Mouse (Mus musculus) naive thymus-derived CD4-positive, alpha-beta T cell, adult 2 months (primary cell): Measurements from ENCODE around the gene Atp1a3.

Experiments used
- DNase-seq: peaks from one replicate; pipeline ENCODE4 v3.0.0-alpha.2; 2011; ENCODE audit warnings: low read depth

Atp1a3 gene

GRCm38 (mm10) chr7:25003820-25004388 lies 1.9 kb downstream of the Atp1a3 start:
- DNase-seq = no peak

DNA sequence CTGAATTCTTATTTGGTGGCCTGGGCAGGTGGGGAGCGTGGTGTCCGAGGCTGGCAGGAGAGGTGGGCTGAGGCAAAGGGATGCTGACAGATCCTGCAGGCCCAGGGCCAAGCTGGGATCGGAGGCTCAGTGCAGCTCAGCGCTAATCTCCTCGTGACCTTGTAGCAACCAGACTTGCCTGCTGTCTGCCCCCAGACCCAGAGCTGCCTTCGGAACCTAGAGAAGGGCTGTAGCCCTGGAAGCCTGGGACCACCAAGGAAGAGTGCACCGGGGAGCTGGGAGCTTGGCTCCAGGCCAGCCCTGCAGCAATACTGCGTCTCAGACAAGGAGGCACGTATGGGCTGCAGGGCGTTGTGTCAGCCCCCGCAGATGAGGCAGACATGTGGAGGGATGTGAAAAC lies 2.5 kb downstream of the Atp1a3 start:
- no peak for DNase-seq

DNA sequence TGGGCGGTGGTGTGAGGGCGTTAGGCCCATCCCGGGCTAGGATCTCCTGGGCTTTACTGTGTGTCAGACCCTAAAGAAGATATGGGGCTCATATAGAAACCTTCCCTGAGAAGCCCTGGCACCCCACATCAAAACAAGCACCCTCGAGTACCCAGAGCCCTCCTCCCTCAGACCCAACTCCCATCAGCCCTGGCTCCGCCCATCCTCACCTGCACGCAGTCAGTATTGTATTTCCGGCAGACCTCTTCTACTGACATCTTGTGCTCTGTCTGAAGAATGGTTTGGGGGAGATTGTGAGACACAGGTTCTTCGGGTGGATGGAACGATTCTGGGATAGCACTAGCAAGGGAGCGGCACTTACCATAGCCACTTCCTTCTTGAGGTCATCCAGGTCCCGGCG lies 5.0 kb downstream of the Atp1a3 start:
- DNase-seq = peak; percentile 75

- peak; percentile 63 for DNase-seq
Measured at GRCm38 (mm10) chr7:25000211-25000610, 5.5 kb downstream of the Atp1a3 start.

GRCm38 (mm10) chr7:24993081-24993480 lies 12.7 kb downstream of the Atp1a3 start:
- no peak for DNase-seq

- DNase-seq = no peak
Measured at GRCm38 (mm10) chr7:24990478-24990877, 15.3 kb downstream of the Atp1a3 start.

GRCm38 (mm10) chr7:24987941-24988340 lies 17.8 kb downstream of the Atp1a3 start:
- DNase-seq = no peak

GRCm38 (mm10) chr7:24985799-24986198 lies 20.0 kb downstream of the Atp1a3 start:
- no peak for DNase-seq

DNA sequence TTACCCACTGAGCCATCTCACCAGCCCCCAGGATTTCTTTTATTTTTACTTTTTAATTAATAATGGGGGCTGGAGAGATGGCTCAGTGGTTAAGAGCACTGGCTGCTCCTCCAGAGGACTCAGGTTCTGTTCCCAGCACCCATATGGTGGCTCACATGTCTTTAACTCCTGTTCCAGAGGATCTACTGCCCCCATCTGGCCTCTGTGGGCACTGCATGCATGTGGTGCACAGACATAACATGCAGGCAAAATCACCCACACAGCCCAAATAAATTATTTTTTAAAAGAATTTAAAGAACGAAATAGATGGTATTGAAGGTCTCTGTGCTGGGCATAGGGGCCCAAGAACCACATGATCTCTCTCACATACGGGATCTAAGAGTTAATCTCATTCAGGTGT lies 21.5 kb downstream of the Atp1a3 start:
- no peak for DNase-seq

DNA sequence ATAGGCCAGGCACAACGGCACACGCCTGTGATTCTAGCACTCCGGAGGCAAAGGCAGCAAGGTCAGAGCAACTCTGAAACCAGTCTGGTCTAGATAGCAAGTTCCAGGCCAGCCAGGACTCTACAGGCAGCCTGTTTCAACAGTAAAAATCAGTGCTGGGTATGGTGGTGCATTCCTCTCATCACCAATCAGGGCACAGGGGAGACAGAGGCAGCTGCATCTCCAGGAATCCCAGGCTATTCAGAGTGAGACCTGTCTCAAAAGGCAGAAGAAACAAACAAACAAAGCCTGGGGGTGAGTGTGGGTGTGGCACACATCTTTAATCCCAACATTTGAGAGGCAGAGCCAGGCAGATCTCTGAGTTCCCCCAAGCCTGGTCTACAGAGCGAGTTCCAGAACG lies 22.4 kb downstream of the Atp1a3 start:
- no peak for DNase-seq

DNA sequence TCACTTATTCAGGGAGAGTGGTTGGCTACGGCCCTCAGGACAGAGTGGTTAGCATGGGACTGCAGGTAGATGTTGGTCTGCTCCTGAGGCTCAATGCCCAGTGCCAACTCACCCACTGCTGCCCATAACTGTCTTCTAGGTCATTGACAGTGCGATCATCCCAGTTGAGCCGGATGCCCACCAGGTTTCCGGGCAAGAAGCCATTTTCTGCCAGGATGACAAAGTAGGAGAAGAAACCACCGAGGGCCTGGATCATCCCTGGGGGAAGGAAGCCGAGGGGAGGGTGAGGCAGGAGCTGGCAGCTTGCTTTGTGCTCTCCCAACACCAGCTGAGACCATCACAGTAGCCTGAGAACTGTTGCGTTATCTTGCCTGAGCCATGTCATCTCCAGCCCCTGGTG lies 25.3 kb downstream of the Atp1a3 start:
- no peak for DNase-seq

DNA sequence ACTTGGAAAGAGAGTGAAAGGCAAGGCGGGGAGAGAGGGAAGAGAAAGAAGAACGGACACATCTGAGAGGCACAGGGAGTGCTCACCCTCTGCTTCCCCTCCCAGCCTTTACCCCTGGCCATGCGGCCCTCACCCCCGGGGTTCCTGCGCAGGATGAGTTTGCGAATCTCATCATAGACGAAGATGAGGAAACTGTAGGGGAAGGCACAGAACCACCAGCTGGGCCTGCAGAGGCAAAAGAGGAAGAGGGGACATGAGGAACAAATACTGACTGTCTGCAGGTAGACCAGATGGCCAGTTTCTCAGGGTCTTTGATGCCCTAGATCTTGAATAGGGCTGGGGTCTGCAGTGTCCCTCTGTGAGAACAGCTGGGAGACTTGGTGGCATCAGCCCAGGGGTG lies 27.0 kb downstream of the Atp1a3 start:
- DNase-seq = no peak

DNA sequence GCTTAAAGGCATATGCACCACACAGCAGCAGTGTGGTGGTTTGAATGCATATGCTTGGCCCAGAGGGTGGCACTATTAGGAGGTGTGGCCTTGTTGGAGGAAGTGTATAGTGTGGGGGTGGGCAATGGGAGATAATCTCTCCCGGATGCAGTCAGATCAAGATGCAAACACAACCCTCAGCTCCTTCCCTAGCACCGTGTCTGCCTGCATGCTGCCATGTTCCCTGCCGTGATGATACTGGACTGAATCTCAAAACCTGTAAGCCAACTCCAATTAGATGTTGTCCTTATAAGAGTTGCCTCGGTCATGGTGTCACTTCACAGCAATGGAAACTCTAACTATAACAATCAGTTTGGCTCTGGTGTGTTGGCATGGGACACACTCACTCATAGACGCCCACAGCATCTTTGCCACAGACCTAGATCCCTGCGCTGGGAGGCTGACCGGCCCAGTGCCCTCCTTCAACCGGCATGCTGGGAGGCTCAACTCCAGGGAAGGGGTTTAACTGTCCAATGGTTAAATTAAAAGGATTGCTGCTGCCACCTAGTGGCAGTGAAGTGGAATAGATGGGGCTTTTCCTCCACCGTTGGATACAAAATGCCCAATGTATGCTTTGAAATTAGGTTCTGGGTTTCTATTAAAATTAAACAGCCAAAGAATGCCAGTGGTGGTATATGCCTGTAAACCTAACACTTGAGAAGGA lies 30.7 kb downstream of the Atp1a3 start:
- peak; percentile 81 for DNase-seq

DNA sequence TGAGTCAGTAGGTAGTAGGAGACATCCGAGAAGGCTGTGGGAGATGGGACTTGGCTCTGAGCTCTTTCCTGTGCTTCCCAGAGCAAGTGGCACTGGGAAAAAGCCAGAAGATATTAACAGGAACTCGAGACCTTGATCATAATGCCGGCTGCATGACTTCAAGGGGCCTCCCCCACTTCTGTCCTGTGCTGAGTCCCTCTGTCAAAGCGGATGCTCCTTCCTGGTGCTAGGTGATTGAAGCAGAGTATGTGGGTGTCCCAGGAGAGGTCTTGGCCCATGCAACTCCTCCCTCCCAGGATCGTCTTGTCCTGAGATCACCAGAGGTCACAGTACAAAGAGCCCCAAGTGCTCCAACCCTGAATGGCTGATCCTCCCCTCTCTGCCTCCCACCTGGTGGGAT lies 31.9 kb downstream of the Atp1a3 start:
- DNase-seq = no peak

GRCm38 (mm10) chr7:24973208-24973607 lies 32.5 kb downstream of the Atp1a3 start:
- DNase-seq = no peak

GRCm38 (mm10) chr7:24971972-24972893 lies 33.5 kb downstream of the Atp1a3 start, which contains the start of gene Rabac1:
TSS of gene Rabac1 (minus strand) at chr7:24972754.
- DNase-seq = peak; percentile 94

DNA sequence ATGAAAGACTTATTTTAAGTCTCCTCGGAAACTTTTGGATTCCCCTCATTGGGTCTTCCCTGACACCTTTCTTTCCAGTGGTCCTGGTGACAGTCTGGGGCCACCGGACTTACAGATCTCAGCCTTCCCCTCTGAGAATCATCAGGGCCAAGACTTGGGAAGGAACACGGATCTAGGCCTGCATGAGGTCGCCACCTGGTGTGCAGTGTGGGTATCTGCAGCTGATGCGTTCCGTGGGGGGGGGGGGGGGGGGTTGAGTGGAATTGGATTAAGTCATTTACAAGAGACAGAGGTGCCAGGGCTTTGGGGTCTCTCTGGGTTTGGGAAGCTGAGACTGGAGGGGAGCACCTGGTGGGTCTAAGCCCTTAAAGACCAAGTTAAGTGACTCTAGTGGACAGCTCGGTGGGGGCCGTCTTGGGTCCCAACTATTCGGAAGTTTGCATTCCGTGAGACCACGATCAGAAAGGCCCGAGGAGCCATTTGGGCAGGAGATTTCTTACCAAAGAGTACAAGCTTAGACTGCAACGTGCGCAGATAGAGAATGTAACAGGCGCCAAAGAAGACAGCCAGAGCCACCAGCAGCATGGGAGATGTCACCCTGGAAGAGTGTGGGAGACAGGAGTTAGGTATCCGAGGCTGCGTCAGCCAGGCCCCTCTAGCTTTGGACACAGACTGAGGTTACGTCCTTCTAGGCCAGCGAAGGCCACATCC lies 34.3 kb downstream of the Atp1a3 start:
- DNase-seq = peak; percentile 81

DNA sequence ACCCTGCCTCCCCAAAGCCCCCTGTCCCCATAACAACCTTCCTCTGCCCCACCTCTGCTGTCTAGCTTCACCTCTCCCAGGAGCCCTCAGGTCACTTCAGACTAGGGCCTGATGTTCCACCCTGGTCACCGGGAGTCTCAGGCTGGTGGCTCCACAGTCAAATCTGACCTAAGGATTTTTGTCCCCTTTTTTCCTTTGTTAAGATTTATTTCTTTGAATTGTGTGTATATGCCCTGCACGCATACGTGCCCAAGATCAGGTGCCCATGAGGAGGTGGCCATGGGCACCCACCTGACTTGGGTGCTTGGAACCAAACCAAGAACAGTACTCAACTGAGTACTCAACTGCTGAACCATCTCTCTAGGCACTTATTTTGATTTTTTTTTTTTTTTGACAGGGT lies 35.4 kb downstream of the Atp1a3 start:
- DNase-seq = no peak

DNA sequence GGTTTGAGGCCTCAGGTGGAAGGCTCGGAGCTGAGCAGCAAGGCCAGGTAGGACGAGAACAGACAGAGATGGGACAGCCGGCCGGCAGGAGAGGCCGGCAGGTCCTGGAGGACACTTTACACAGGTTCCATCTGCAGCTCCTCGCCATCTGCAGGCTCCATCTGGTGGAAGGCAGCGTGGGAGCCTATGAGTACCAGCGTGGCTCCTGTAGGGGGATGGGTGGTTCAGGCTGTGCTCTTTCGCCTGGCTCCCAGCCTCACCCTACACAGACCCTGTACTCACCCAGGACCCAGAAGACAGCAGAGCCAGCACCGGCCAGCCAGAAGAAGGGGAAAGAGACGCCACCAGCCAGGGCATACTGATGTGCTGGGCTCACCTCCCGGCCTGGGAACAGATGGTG lies 36.0 kb downstream of the Atp1a3 start:
- DNase-seq = no peak

DNA sequence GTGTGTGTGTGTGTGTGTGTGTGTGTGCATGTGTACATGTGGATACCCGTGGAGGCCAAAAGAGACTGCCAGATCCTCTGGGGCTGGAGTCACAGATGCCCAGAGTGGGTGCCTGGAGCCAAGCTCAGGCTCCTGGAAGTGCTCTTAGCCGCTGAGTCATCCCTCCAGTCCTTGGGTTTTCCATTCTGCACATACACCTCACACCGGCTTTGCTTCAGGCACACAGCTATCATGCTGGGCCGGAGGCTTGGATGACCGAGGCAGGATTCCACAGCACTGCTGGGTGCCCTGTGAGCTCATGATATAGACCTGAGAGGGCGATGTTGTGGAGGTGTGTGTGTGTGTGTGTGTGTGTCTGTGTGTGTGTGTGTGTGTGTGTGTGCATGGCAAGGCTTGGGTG lies 37.3 kb downstream of the Atp1a3 start:
- no peak for DNase-seq

- DNase-seq = no peak
Measured at GRCm38 (mm10) chr7:24967966-24968365, 37.8 kb downstream of the Atp1a3 start.

DNA sequence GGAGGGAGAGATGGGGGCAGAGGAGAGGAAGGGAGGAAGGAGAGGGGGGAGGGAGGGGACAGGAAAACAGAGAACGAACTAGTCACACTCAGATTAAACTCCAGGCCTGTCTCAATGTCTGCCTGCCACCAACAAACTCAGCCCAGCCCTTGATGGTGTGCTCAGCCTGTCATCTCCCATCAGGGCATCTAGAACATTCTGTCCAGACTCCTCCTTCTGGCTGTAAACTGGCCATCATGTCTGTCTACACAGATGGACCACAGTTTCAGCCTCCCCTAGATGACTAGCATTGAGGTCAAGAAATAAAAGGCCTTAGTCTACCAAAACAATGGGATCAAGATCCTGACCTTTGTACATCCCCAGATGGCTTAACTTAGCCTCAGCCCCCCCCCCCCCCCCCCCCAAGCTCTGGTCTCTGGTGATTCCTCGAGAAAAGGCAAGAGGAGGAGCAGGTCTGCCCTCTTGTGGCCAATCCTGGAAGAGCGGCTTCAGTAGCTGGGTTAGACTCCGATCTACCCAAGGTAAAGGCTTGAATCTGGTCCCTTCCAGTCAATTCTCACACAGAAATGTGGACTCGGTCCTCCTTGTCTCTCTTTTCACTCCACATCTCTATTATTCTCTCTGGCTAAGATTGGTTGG lies 40.7 kb downstream of the Atp1a3 start:
- DNase-seq = peak; percentile 92
